Mouse (Mus musculus): ENCODE measurements around the gene Reg3d. TPM values are rescaled to one million over a fixed set of nuclear protein-coding genes. Genes with fewer than 3 reads are reported as not detected.
"Not testable (repeated sequence)": the region's sequence is repeated elsewhere in the genome, so short reads cannot be mapped to it uniquely, and the experiment has no call there.

Gene Reg3d
- not detected in 2 replicates for polyA plus RNA-seq (2015; fragmentation: Nextera tagmentation; extraction: Ambion mirVana)

- no peak for ATAC-seq (ENCODE audit: low FRiP score, low read depth)
Measured at GRCm38 (mm10) chr6:78378765-78379164, at the start of gene Reg3d. Gene Reg3d (minus strand): TSS chr6:78378865.

GRCm38 (mm10) chr6:78425497-78425896, 46.8 kb upstream of the Reg3d start:
- no peak overlapping the region for H3K4me3 ChIP-seq
- no peaks in the 10 kb centered on the region for H3K27me3 ChIP-seq
- no peak overlapping the region for H3K27ac ChIP-seq (replicated peaks)
- H3K36me3 ChIP-seq = no peaks in the 10 kb centered on the region
- H3K9ac ChIP-seq = no peak overlapping the region
- no peak overlapping the region for H3K4me2 ChIP-seq
- ATAC-seq (ENCODE audit: low FRiP score, low read depth) = no peak
- H3K9me3 ChIP-seq = no peaks in the 10 kb centered on the region
- H3K4me1 ChIP-seq (replicated peaks) = no peaks in the 10 kb centered on the region
- WGBS = 75% methylated on average over 3 of the region's 3 CpGs

More at GRCm38 (mm10) chr6:78378765-78379164, at the start of gene Reg3d:
- Histone ChIP-seq H3K27me3 (no peaks in the 10 kb centered on the region), H3K36me3 (no peaks in the 10 kb centered on the region), H3K4me2 (no peak within 1 kb of the TSS), H3K27ac (replicated peaks) (no peak within 1 kb of the TSS), H3K4me3 (no peak within 1 kb of the TSS), H3K9me3 (no peaks in the 10 kb centered on the region), H3K4me1 (replicated peaks) (no peaks in the 10 kb centered on the region), H3K9ac (no peak within 1 kb of the TSS)
- WGBS = 82% methylated on average over 2 of the region's 2 CpGs

- H3K27me3 ChIP-seq; H3K9me3 ChIP-seq; H3K9ac ChIP-seq; H3K4me2 ChIP-seq; H3K4me3 ChIP-seq; H3K27ac ChIP-seq (replicated peaks); ATAC-seq (ENCODE audit: low FRiP score, low read depth); H3K36me3 ChIP-seq; H3K4me1 ChIP-seq (replicated peaks): not testable (repeated sequence)
Measured at GRCm38 (mm10) chr6:78422411-78422810, 43.7 kb upstream of the Reg3d start, which contains the start of gene Reg1. Gene Reg1 (plus strand): TSS chr6:78422711.

- WGBS = 98% methylated on average over 5 of the region's 17 CpGs
- not testable (repeated sequence) for H3K4me2 ChIP-seq; H3K36me3 ChIP-seq; H3K9ac ChIP-seq; H3K4me1 ChIP-seq (replicated peaks); H3K27me3 ChIP-seq; H3K9me3 ChIP-seq; H3K27ac ChIP-seq (replicated peaks); ATAC-seq (ENCODE audit: low FRiP score, low read depth); H3K4me3 ChIP-seq
Measured at GRCm38 (mm10) chr6:78395323-78395722, 16.7 kb upstream of the Reg3d start, which contains the start of gene Reg2. Gene Reg2 (plus strand): TSS chr6:78395623.

- H3K4me1 ChIP-seq (replicated peaks) = no peaks in the 10 kb centered on the region
- H3K9me3 ChIP-seq = no peaks in the 10 kb centered on the region
- H3K4me2 ChIP-seq = no peak overlapping the region
- H3K9ac ChIP-seq = no peak overlapping the region
- 72% methylated on average over 3 of the region's 3 CpGs for WGBS
- no peak overlapping the region for H3K4me3 ChIP-seq
- H3K36me3 ChIP-seq = no peaks in the 10 kb centered on the region
- H3K27me3 ChIP-seq = no peaks in the 10 kb centered on the region
- no peak overlapping the region for H3K27ac ChIP-seq (replicated peaks)
- no peak for ATAC-seq (ENCODE audit: low FRiP score, low read depth)
Measured at GRCm38 (mm10) chr6:78385609-78386008, 6.9 kb upstream of the Reg3d start.

GRCm38 (mm10) chr6:78380409-78380808, 1.7 kb upstream of the Reg3d start, which contains the start of gene Reg3a:
Gene Reg3a (plus strand): TSS chr6:78380709.
- H3K4me2 ChIP-seq = no peak within 1 kb of the TSS
- no peak within 1 kb of the TSS for H3K27ac ChIP-seq (replicated peaks)
- H3K9ac ChIP-seq = no peak within 1 kb of the TSS
- H3K36me3 ChIP-seq = no peaks in the 10 kb centered on the region
- H3K4me3 ChIP-seq = no peak within 1 kb of the TSS
- no peaks in the 10 kb centered on the region for H3K27me3 ChIP-seq
- H3K4me1 ChIP-seq (replicated peaks) = no peaks in the 10 kb centered on the region
- no peak for ATAC-seq (ENCODE audit: low FRiP score, low read depth)
- H3K9me3 ChIP-seq = no peaks in the 10 kb centered on the region

- H3K4me3 ChIP-seq = no peak within 1 kb of the TSS
- H3K4me1 ChIP-seq (replicated peaks) = no peaks in the 10 kb centered on the region
- H3K27ac ChIP-seq (replicated peaks) = no peak within 1 kb of the TSS
- no peak within 1 kb of the TSS for H3K9ac ChIP-seq
- H3K36me3 ChIP-seq = no peaks in the 10 kb centered on the region
- H3K27me3 ChIP-seq = no peaks in the 10 kb centered on the region
- ATAC-seq (ENCODE audit: low FRiP score, low read depth) = no peak
- no peaks in the 10 kb centered on the region for H3K9me3 ChIP-seq
- WGBS = 95% methylated on average over 2 of the region's 2 CpGs
- H3K4me2 ChIP-seq = no peak within 1 kb of the TSS
Measured at GRCm38 (mm10) chr6:78370357-78370756, 8.3 kb downstream of the Reg3d start, which contains the start of gene Reg3b. Gene Reg3b (plus strand): TSS chr6:78370657.

GRCm38 (mm10) chr6:78361971-78362563, 16.6 kb downstream of the Reg3d start:
- ATAC-seq (ENCODE audit: low FRiP score, low read depth) = no peak
- Histone ChIP-seq H3K27me3 (no peaks in the 10 kb centered on the region), H3K36me3 (no peaks in the 10 kb centered on the region), H3K4me3 (no peak overlapping the region), H3K27ac (replicated peaks) (no peak overlapping the region), H3K9ac (no peak overlapping the region), H3K4me2 (no peak overlapping the region), H3K4me1 (replicated peaks) (no peaks in the 10 kb centered on the region), H3K9me3 (no peaks in the 10 kb centered on the region)
- 70% methylated on average over 2 of the region's 2 CpGs for WGBS

- Histone ChIP-seq H3K4me2 (no peak overlapping the region), H3K9ac (no peak overlapping the region), H3K36me3 (no peaks in the 10 kb centered on the region), H3K4me1 (replicated peaks) (no peaks in the 10 kb centered on the region), H3K27me3 (no peaks in the 10 kb centered on the region), H3K27ac (replicated peaks) (no peak overlapping the region), H3K4me3 (no peak overlapping the region), H3K9me3 (no peaks in the 10 kb centered on the region)
- no peak for ATAC-seq (ENCODE audit: low FRiP score, low read depth)
- WGBS = 77% methylated on average over 2 of the region's 2 CpGs
Measured at GRCm38 (mm10) chr6:78341689-78342088, 37.0 kb downstream of the Reg3d start.

- H3K9me3 ChIP-seq = no peaks in the 10 kb centered on the region
- H3K4me2 ChIP-seq = no peak overlapping the region
- no peak overlapping the region for H3K4me3 ChIP-seq
- H3K27ac ChIP-seq (replicated peaks) = no peak overlapping the region
- H3K4me1 ChIP-seq (replicated peaks) = no peaks in the 10 kb centered on the region
- H3K9ac ChIP-seq = no peak overlapping the region
- no peak for ATAC-seq (ENCODE audit: low FRiP score, low read depth)
- no peaks in the 10 kb centered on the region for H3K27me3 ChIP-seq
- no peaks in the 10 kb centered on the region for H3K36me3 ChIP-seq
Measured at GRCm38 (mm10) chr6:78340296-78340695, 38.4 kb downstream of the Reg3d start.

- ATAC-seq (ENCODE audit: low FRiP score, low read depth) = peak; percentile 56; the same call in 1 of the 2 replicates
- H3K9ac ChIP-seq = no peak overlapping the region
- no peaks in the 10 kb centered on the region for H3K9me3 ChIP-seq
- H3K4me2 ChIP-seq = no peak overlapping the region
- no peak overlapping the region for H3K4me3 ChIP-seq
- H3K27ac ChIP-seq (replicated peaks) = no peak overlapping the region
- no peaks in the 10 kb centered on the region for H3K36me3 ChIP-seq
- no peaks in the 10 kb centered on the region for H3K4me1 ChIP-seq (replicated peaks)
- no peaks in the 10 kb centered on the region for H3K27me3 ChIP-seq
- WGBS = 38% methylated on average over 7 of the region's 7 CpGs
Measured at GRCm38 (mm10) chr6:78331919-78332569, 46.6 kb downstream of the Reg3d start.

GRCm38 (mm10) chr6:78329166-78329565, 49.5 kb downstream of the Reg3d start:
- no peak overlapping the region for H3K27ac ChIP-seq (replicated peaks)
- no peak overlapping the region for H3K4me2 ChIP-seq
- WGBS = 60% methylated on average over 2 of the region's 2 CpGs
- no peak overlapping the region for H3K4me3 ChIP-seq
- no peaks in the 10 kb centered on the region for H3K36me3 ChIP-seq
- no peak for ATAC-seq (ENCODE audit: low FRiP score, low read depth)
- H3K9ac ChIP-seq = no peak overlapping the region
- H3K9me3 ChIP-seq = no peaks in the 10 kb centered on the region
- H3K27me3 ChIP-seq = no peaks in the 10 kb centered on the region
- no peaks in the 10 kb centered on the region for H3K4me1 ChIP-seq (replicated peaks)

- H3K27me3 ChIP-seq = no peaks in the 10 kb centered on the region
- H3K9ac ChIP-seq = no peak overlapping the region
- no peak overlapping the region for H3K4me2 ChIP-seq
- H3K9me3 ChIP-seq = no peaks in the 10 kb centered on the region
- H3K36me3 ChIP-seq = no peaks in the 10 kb centered on the region
- no peak overlapping the region for H3K27ac ChIP-seq (replicated peaks)
- H3K4me1 ChIP-seq (replicated peaks) = no peaks in the 10 kb centered on the region
- H3K4me3 ChIP-seq = no peak overlapping the region
- ATAC-seq (ENCODE audit: low FRiP score, low read depth) = no peak
Measured at GRCm38 (mm10) chr6:78327798-78328197, 50.9 kb downstream of the Reg3d start.
